Mouse (Mus musculus) intestine, embryonic 14.5 days (tissue): ENCODE measurements around the gene Zyg11a. TPM values are rescaled to one million over a fixed set of nuclear protein-coding genes. Genes with fewer than 3 reads are reported as not detected.

Source experiments
- ATAC-seq: fragments of 200-750 bp; cut with Nextera tagmentation; replicated peaks from 2 replicates; pipeline ENCODE4 v1.8.0; 2017; ENCODE audit warnings: low read depth, moderate number of reproducible peaks, moderate TSS enrichment, moderate library complexity; ENCODE audit not compliant: low FRiP score, low TSS enrichment
- DNase-seq: peaks from one replicate; pipeline ENCODE4 v3.0.0-alpha.2; 2018; ENCODE audit warnings: low spot score
- H3K27ac ChIP-seq: fragments of 300-500 bp; sonication (generic); 2 replicates; pipeline ENCODE4 v1.5.1; 2014; ENCODE audit warnings: low read depth, mild to moderate bottlenecking, control low read depth
- H3K27me3 ChIP-seq: fragments of 300-500 bp; sonication (generic); replicated peaks from 2 replicates; pipeline ENCODE4 v1.6.1; 2014; ENCODE audit warnings: low read length, control low read depth; ENCODE audit not compliant: control insufficient read depth, insufficient read depth
- H3K36me3 ChIP-seq: fragments of 300-500 bp; sonication (generic); 2 replicates; pipeline ENCODE4 v1.6.1; 2014; ENCODE audit warnings: low read length, control low read depth; ENCODE audit not compliant: control insufficient read depth, insufficient read depth
- H3K4me1 ChIP-seq: fragments of 300-500 bp; sonication (generic); replicated peaks from 2 replicates; pipeline ENCODE4 v1.6.1; 2014; ENCODE audit warnings: low read length, control low read depth, mixed read lengths; ENCODE audit not compliant: control insufficient read depth, insufficient read depth
- H3K4me2 ChIP-seq: fragments of 300-500 bp; sonication (generic); 2 replicates; pipeline ENCODE4 v1.6.1; 2014; ENCODE audit warnings: low read length
- H3K4me3 ChIP-seq: fragments of 300-500 bp; sonication (generic); 2 replicates; pipeline ENCODE4 v1.5.1; 2014; ENCODE audit warnings: low read depth, low read length, control low read depth, mixed read lengths
- H3K9ac ChIP-seq: fragments of 300-500 bp; sonication (generic); 2 replicates; pipeline ENCODE4 v1.6.1; 2014; ENCODE audit warnings: mild to moderate bottlenecking, low read length
- H3K9me3 ChIP-seq: fragments of 300-500 bp; sonication (generic); 2 replicates; pipeline ENCODE4 v1.6.1; 2016; ENCODE audit warnings: low read length, control low read depth; ENCODE audit not compliant: control insufficient read depth
- WGBS: fragments of 180-500 bp; shearing (Covaris S2); extraction: QIAGEN DNeasy Blood & Tissue Kit; methylation state at CpG from one replicate; pipeline ENCODE4 v1.1.7; 2014; 5-methylcytosine and 5-hydroxymethylcytosine counted together
- polyA plus RNA-seq: library from polyadenylated mRNA; unstranded; fragments of >200 nt; fragmentation: Nextera tagmentation; extraction: Ambion mirVana; gene quantifications from 2 replicates; pipeline ENCODE4 v1.2.1, GENCODE M21; 2014

Gene Zyg11a
- polyA plus RNA-seq, 1 experiment from 2014 or later = 0.12 TPM

DNA sequence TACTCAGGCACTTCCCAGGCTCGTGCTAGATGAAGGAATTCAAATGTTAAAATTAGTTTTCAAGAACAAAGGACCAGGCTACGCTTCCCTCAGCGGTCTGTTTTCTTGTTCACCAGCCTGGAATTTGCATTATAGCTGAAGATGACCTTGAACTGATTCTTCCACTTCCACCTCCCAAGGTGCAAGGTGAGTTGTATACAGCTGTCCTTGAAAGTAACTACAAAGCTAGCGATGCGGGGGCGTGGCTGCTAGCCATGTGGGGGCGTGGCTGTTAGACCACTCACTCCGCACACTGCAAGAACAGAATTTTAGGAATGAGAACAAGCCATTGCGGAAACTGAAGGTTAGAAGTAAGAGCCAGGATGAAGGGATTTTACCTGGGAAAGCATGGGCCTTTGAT is 1.2 kb upstream of the Zyg11a start:
- Histone ChIP-seq H3K36me3 (no peaks in the 10 kb centered on the region), H3K4me2 (no peak overlapping the region), H3K27ac (no peak overlapping the region), H3K4me1 (0 out of 2 replicates have a peak, but pooled peaks cover 2% of the 10 kb centered on the region), H3K9me3 (no peaks in the 10 kb centered on the region), H3K4me3 (no peak overlapping the region), H3K9ac (no peak overlapping the region), H3K27me3 (peaks cover 38% of the 10 kb centered on the region)
- DNase-seq (peak; percentile 74), ATAC-seq (no peak)
- WGBS = 10% methylated on average over 9 of the region's 9 CpGs

- Histone ChIP-seq H3K36me3 (no peaks in the 10 kb centered on the region), H3K9ac (no peak overlapping the region), H3K4me3 (no peak overlapping the region), H3K27me3 (peaks cover 21% of the 10 kb centered on the region), H3K4me1 (no peaks in the 10 kb centered on the region), H3K27ac (no peak overlapping the region), H3K9me3 (no peaks in the 10 kb centered on the region), H3K4me2 (no peak overlapping the region)
- ATAC-seq = no peak
- no peak for DNase-seq
- WGBS = 84% methylated on average over 2 of the region's 2 CpGs
Observed at GRCm38 (mm10) chr4:108213023-108213422, 4.8 kb downstream of the Zyg11a start.

GRCm38 (mm10) chr4:108204629-108205028 is 13.2 kb downstream of the Zyg11a start:
- WGBS = 89% methylated on average over 6 of the region's 6 CpGs
- no peak overlapping the region for H3K4me3 ChIP-seq
- no peak overlapping the region for H3K27ac ChIP-seq
- H3K36me3 ChIP-seq = no peaks in the 10 kb centered on the region
- no peaks in the 10 kb centered on the region for H3K9me3 ChIP-seq
- no peaks in the 10 kb centered on the region for H3K27me3 ChIP-seq
- H3K9ac ChIP-seq = no peak overlapping the region
- H3K4me1 ChIP-seq = no peaks in the 10 kb centered on the region
- H3K4me2 ChIP-seq = no peak overlapping the region
- DNase-seq (no peak), ATAC-seq (no peak)

DNA sequence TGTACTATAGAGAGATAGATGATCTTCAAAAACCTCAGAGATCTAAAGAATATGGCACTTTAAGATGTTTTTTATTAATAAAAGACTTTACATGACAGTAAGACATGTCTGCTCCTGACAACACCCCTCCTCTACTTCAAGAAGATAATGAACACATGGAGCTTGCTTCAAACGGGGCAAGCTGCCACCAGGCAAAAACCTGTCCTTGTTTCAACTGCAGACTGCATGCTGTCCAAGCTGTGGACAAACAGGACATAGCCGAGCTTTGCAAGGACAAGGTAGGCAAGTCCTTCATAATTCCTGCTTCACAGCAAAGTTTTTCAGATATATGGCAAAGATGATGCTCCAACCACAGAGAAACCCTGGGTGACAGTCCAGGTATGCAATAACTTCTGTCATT is 18.6 kb downstream of the Zyg11a start:
- Histone ChIP-seq H3K4me1 (no peaks in the 10 kb centered on the region), H3K27me3 (no peaks in the 10 kb centered on the region), H3K27ac (no peak overlapping the region), H3K9ac (no peak overlapping the region), H3K36me3 (no peaks in the 10 kb centered on the region), H3K4me2 (no peak overlapping the region), H3K9me3 (no peaks in the 10 kb centered on the region), H3K4me3 (no peak overlapping the region)
- WGBS = 59% methylated on average over 2 of the region's 2 CpGs
- ATAC-seq = no peak
- no peak for DNase-seq

- H3K27ac ChIP-seq = no peak overlapping the region
- no peak for ATAC-seq
- 69% methylated on average over 6 of the region's 6 CpGs for WGBS
- no peaks in the 10 kb centered on the region for H3K9me3 ChIP-seq
- no peaks in the 10 kb centered on the region for H3K4me1 ChIP-seq
- no peaks in the 10 kb centered on the region for H3K27me3 ChIP-seq
- no peak overlapping the region for H3K4me3 ChIP-seq
- no peak overlapping the region for H3K4me2 ChIP-seq
- no peaks in the 10 kb centered on the region for H3K36me3 ChIP-seq
- no peak overlapping the region for H3K9ac ChIP-seq
- no peak for DNase-seq
Observed at GRCm38 (mm10) chr4:108196277-108196855, 21.5 kb downstream of the Zyg11a start.

GRCm38 (mm10) chr4:108192821-108193323 is 25.0 kb downstream of the Zyg11a start:
- Histone ChIP-seq H3K36me3 (no peaks in the 10 kb centered on the region), H3K27ac (no peak overlapping the region), H3K9me3 (no peaks in the 10 kb centered on the region), H3K4me3 (no peak overlapping the region), H3K9ac (no peak overlapping the region), H3K27me3 (no peaks in the 10 kb centered on the region), H3K4me1 (no peaks in the 10 kb centered on the region), H3K4me2 (no peak overlapping the region)
- ATAC-seq (no peak), DNase-seq (no peak)
- WGBS = 63% methylated on average over 2 of the region's 2 CpGs

GRCm38 (mm10) chr4:108182278-108182677 is 35.6 kb downstream of the Zyg11a start:
- no peak for DNase-seq
- 50% methylated on average over 1 of the region's 1 CpGs for WGBS
- H3K9ac ChIP-seq = no peak overlapping the region
- no peaks in the 10 kb centered on the region for H3K9me3 ChIP-seq
- H3K27me3 ChIP-seq = no peaks in the 10 kb centered on the region
- H3K4me3 ChIP-seq = no peak overlapping the region
- H3K36me3 ChIP-seq = no peaks in the 10 kb centered on the region
- ATAC-seq = no peak
- H3K4me2 ChIP-seq = no peak overlapping the region
- no peak overlapping the region for H3K27ac ChIP-seq
- no peaks in the 10 kb centered on the region for H3K4me1 ChIP-seq

DNA sequence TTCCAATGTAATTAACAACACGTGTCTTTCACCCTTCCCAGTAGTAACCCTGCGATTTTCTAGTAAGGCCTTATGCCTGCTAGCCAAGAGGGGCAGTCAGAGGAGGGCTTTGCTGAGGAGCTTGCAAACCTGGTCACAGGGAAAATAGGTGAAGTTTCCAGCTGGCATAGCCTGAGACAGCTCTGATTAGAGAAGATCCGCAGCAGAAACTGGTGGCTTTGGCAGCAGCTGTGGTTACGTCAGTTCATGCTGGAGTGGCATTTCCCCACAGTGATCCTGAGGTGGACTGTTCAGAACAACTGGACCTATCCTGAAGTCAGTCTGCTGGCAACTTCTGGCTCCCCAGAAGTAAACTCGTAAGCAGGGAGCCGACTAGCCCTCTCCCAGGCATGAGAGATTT is 49.8 kb downstream of the Zyg11a start:
- WGBS = 86% methylated on average over 6 of the region's 6 CpGs
- no peak for ATAC-seq

GRCm38 (mm10) chr4:108166874-108167273 is 51.0 kb downstream of the Zyg11a start:
- Histone ChIP-seq H3K4me2 (no peak overlapping the region), H3K9me3 (no peaks in the 10 kb centered on the region), H3K4me3 (no peak overlapping the region), H3K36me3 (peaks cover 7% of the 10 kb centered on the region), H3K27ac (no peak overlapping the region), H3K4me1 (no peaks in the 10 kb centered on the region), H3K27me3 (no peaks in the 10 kb centered on the region), H3K9ac (no peak overlapping the region)
- DNase-seq (no peak), ATAC-seq (no peak)
- WGBS = 86% methylated on average over 4 of the region's 4 CpGs

More for the DNA sequence above, 49.8 kb downstream of the Zyg11a start:
- H3K27me3 ChIP-seq = no peaks in the 10 kb centered on the region
- no peak overlapping the region for H3K27ac ChIP-seq
- no peaks in the 10 kb centered on the region for H3K9me3 ChIP-seq
- no peak overlapping the region for H3K9ac ChIP-seq
- no peaks in the 10 kb centered on the region for H3K4me1 ChIP-seq
- H3K4me2 ChIP-seq = no peak overlapping the region
- no peak overlapping the region for H3K4me3 ChIP-seq
- DNase-seq = no peak
- H3K36me3 ChIP-seq = peaks cover 7% of the 10 kb centered on the region
